Mouse (Mus musculus) kidney, adult 2 months (tissue): ENCODE data around the gene Slc7a3.

Experiments used
- CTCF ChIP-seq: fragments of 200-500 bp; conservative IDR thresholded peaks from 2 replicates; pipeline ENCODE4 v1.5.1; 2011; ENCODE audit warnings: low read depth, mild to moderate bottlenecking, control low read depth, low read length, moderate library complexity, mixed read lengths; ENCODE audit not compliant: insufficient read depth, insufficient read length
- POLR2A ChIP-seq: fragments of 200-500 bp; IDR thresholded peaks from one replicate; pipeline ENCODE4 v1.6.1; 2011; ENCODE audit warnings: low read depth, low read length, control low read depth

DNA sequence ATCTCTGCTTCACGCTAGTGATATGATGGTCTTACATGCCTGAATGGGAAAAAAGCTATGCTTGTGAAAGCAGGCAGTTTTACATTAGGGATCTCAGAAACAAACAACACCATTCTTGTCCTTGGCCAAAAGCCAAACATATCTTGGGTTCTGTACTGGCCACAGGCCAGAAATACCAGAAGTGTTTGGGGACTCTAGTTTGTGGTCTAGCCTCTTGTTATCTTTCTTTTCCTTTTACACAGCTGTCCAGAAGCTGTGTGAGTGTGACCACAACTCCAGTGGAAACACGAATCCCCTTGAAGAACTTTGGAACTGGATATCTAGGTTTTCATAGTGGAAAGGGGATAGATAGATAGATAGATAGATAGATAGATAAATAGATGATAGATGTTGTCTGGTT, 41.2 kb upstream of the Slc7a3 start:
- TF ChIP-seq CTCF, result no peak
- TF ChIP-seq POLR2A, result no peak
